Mouse (Mus musculus): Measurements from ENCODE around the gene Shank3. TPM values are rescaled to one million over a fixed set of nuclear protein-coding genes. Genes with fewer than 3 reads are reported as not detected.

Gene Shank3
- polyA plus RNA-seq, 1 experiment from 2014 or later = 3.2 TPM

DNA sequence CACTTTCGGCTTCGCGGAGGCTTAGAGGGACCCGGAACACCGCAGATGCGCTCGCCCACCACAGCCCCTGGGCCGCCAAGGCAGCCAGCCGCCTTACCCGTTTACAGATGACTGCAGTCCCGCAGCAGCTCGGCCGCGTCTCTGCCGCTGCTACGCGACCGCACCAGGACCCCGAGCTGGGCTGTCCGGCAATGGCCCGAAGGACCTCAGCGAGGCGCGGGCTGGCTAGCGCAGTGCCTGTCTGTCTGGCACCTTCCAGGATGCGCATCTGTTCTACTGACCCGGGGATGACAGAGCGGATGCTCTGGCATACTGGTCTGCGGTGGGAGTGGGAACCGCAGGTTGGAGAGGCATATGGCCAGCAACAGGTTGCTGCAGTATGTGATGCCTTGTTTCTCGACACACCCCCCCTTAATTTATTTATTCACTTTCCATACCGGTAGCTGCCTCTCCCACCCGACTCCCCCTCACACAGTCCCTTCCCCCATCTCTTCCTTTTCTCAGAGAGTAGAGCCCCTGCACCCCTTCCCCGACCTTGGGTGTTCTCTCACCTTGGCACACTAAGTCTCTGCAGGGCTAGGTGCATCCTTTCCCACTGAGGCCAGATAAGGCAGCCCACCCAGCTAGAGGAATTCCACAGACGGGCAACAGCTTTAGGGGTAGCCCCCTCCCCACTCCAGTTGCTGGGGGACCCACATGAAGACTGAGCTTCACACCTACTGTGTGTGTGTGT is 92.5 kb downstream of the Shank3 start, which contains the start of gene Rabl2:
Gene Rabl2, minus strand, starts transcription at position 201 of the 733 bp plus-strand sequence.
- peak; percentile 96 for ATAC-seq (ENCODE audit: insufficient number of reproducible peaks, insufficient read depth, low FRiP score, low TSS enrichment, low read depth)
- H3K27me3 ChIP-seq = 0 out of 2 replicates have a peak, but pooled peaks cover 1% of the 10 kb centered on the region
- H3K9me3 ChIP-seq = no peaks in the 10 kb centered on the region
- H3K4me3 ChIP-seq (replicated peaks) = peak within 1 kb of the TSS; percentile 78
- H3K9ac ChIP-seq (replicated peaks) = peak within 1 kb of the TSS; percentile 74
- H3K4me2 ChIP-seq = peak within 1 kb of the TSS; percentile 85
- H3K27ac ChIP-seq = peak within 1 kb of the TSS; percentile 45; the same call in 1 of the 2 replicates
- H3K36me3 ChIP-seq = peaks cover 18% of the 10 kb centered on the region; the same call in 1 of the 2 replicates
- peaks cover 13% of the 10 kb centered on the region for H3K4me1 ChIP-seq (replicated peaks)
- WGBS = under 1% methylated on average over 35 of the region's 35 CpGs

DNA sequence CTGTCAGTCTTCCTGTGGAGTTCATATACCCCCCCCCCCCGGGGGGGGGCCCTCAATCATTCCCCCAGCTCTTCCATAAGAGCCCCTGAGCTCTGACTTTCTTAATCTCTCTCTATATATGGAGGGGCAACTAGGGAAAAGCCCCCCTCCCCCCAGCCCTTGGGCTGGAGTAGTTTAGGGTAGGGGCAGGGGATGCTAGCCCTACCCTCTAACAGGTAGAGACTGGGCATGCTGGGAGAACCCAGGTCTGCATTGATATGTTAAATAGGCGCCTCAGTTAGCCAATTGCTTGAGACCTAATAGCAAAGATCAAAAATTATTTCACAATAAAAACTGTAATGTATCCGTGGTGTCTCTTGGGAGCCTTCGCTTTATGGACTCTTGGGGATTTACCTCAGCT is 93.1 kb downstream of the Shank3 start:
- Histone ChIP-seq H3K27me3 (0 out of 2 replicates have a peak, but pooled peaks cover 5% of the 10 kb centered on the region), H3K4me1 (replicated peaks) (peaks cover 13% of the 10 kb centered on the region), H3K4me2 (peak overlapping the region; percentile 85), H3K4me3 (replicated peaks) (peak overlapping the region; percentile 78), H3K9ac (replicated peaks) (peak overlapping the region; percentile 74; the same call in 1 of the 2 replicates), H3K36me3 (peaks cover 12% of the 10 kb centered on the region; the same call in 1 of the 2 replicates), H3K9me3 (no peaks in the 10 kb centered on the region), H3K27ac (no peak overlapping the region)
- no peak for ATAC-seq (ENCODE audit: insufficient number of reproducible peaks, insufficient read depth, low FRiP score, low TSS enrichment, low read depth)
- 40% methylated on average over 4 of the region's 4 CpGs for WGBS

DNA sequence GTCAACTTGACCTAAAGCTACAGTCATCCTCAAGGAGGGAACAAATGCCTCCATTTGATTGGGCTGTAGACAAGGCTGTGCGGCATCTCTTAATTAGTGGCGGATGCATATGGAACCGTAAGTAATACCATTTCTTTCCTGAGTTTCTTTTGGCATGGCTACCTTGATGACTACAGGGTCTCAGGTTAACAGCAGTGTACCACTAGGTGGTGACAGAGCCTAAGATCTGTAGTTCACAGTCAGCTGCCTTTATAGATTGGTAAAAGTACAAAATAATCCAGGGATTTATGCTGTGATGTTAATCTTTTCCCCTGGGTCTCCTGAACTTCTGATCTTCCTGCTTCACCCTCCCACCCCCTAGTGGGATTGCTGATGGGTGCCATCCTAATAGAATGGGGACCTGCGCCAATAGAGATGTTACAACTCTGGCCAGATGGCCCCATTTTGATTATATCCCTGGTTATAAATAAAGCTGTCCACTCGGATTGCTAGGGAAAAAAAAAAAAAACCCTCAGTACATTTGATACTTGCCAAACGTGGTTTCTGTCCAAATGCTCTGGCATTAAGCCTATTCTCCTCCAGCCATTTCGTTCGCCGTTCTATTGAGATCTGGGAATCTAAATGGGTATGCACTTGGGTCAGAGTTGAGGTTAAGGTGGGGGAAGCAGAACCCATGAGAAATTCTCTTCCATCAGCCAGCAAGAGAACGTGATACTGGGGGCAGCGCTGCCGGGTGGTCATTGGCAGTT is 106.6 kb downstream of the Shank3 start:
- ATAC-seq (ENCODE audit: insufficient number of reproducible peaks, insufficient read depth, low FRiP score, low TSS enrichment, low read depth) = no peak
- WGBS = 83% methylated on average over 12 of the region's 12 CpGs
- no peak overlapping the region for H3K27ac ChIP-seq
- H3K4me2 ChIP-seq = no peak overlapping the region
- no peak overlapping the region for H3K9ac ChIP-seq (replicated peaks)
- no peak overlapping the region for H3K4me3 ChIP-seq (replicated peaks)
- no peaks in the 10 kb centered on the region for H3K36me3 ChIP-seq
- no peaks in the 10 kb centered on the region for H3K4me1 ChIP-seq (replicated peaks)
- H3K27me3 ChIP-seq = no peaks in the 10 kb centered on the region
- no peaks in the 10 kb centered on the region; the same call in 1 of the 2 replicates for H3K9me3 ChIP-seq

DNA sequence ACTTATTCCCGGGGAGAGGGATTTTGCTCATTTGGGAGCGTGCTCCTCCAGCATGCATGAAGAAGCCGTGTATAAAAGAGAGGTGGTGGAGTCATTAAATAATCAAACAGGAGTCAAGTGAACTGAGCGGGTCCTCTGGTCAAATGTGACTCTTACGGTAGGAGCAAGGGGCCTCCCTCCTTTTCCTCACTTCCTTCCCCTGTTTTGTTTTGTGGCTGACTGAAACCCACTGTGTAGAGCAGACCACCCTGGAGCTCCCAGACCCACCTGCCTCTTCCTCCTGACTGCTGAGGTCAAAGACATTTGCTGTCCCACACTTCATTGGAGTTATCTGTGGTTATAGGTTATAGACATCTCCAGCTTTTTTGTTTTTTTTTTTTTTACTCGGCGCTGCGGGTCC is 108.1 kb downstream of the Shank3 start:
- H3K4me3 ChIP-seq (replicated peaks) = no peak overlapping the region
- H3K4me1 ChIP-seq (replicated peaks) = no peaks in the 10 kb centered on the region
- H3K36me3 ChIP-seq = no peaks in the 10 kb centered on the region
- H3K27ac ChIP-seq = no peak overlapping the region
- 90% methylated on average over 8 of the region's 8 CpGs for WGBS
- H3K9me3 ChIP-seq = no peaks in the 10 kb centered on the region; the same call in 1 of the 2 replicates
- ATAC-seq (ENCODE audit: insufficient number of reproducible peaks, insufficient read depth, low FRiP score, low TSS enrichment, low read depth) = no peak
- no peak overlapping the region for H3K9ac ChIP-seq (replicated peaks)
- no peak overlapping the region for H3K4me2 ChIP-seq
- H3K27me3 ChIP-seq = no peaks in the 10 kb centered on the region

DNA sequence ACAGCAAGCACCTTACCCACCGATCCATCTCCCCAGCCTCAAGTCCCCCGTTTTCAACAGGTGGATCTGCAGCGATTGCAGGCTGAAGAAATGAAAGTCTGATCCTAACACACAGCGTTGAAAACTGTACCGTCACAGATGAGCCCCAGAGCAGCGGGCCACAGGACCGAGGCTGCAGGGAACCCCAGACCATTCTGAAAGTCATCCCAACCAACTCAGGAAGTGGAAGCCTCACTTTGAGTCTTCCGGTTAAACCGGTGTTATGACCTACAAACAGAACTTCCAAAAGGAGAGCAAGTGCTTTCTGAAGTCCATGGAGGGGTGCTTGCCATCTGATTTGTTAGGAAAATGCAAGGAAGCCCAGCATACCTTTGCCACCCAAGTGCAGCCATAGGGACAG is 108.5 kb downstream of the Shank3 start:
- H3K27ac ChIP-seq = no peak overlapping the region
- H3K36me3 ChIP-seq = no peaks in the 10 kb centered on the region
- WGBS = 84% methylated on average over 9 of the region's 9 CpGs
- no peak overlapping the region for H3K4me2 ChIP-seq
- H3K9ac ChIP-seq (replicated peaks) = no peak overlapping the region
- no peaks in the 10 kb centered on the region; the same call in 1 of the 2 replicates for H3K9me3 ChIP-seq
- no peaks in the 10 kb centered on the region for H3K4me1 ChIP-seq (replicated peaks)
- H3K27me3 ChIP-seq = no peaks in the 10 kb centered on the region
- no peak overlapping the region for H3K4me3 ChIP-seq (replicated peaks)
- ATAC-seq (ENCODE audit: insufficient number of reproducible peaks, insufficient read depth, low FRiP score, low TSS enrichment, low read depth) = no peak

Other genes starting within 250 kb of the Shank3 start
- gene Sbf1, start 184.3 kb upstream of the Shank3 start, polyA plus RNA-seq (2016; fragmentation: Nextera tagmentation; extraction: Ambion mirVana) = 57.2 and 73.4 TPM in 2 replicates
- gene Adm2, start 176.9 kb upstream of the Shank3 start, polyA plus RNA-seq (2016; fragmentation: Nextera tagmentation; extraction: Ambion mirVana) = 0.16 and 0.17 TPM in 2 replicates
- gene Miox, start 165.2 kb upstream of the Shank3 start, polyA plus RNA-seq (2016; fragmentation: Nextera tagmentation; extraction: Ambion mirVana) = not detected in 2 replicates
- 43.3 and 47.4 TPM in 2 replicates for gene Lmf2, start 144.0 kb upstream of the Shank3 start, polyA plus RNA-seq (2016; fragmentation: Nextera tagmentation; extraction: Ambion mirVana)
- gene Ncaph2, start 143.9 kb upstream of the Shank3 start, polyA plus RNA-seq (2016; fragmentation: Nextera tagmentation; extraction: Ambion mirVana) = 175 and 183 TPM in 2 replicates
- gene Sco2, start 125.8 kb upstream of the Shank3 start, polyA plus RNA-seq (2016; fragmentation: Nextera tagmentation; extraction: Ambion mirVana) = 4.2 and 5.3 TPM in 2 replicates
- gene Tymp, start 122.6 kb upstream of the Shank3 start, polyA plus RNA-seq (2016; fragmentation: Nextera tagmentation; extraction: Ambion mirVana) = 1.5 TPM in 2 replicates
- gene Odf3b, start 120.3 kb upstream of the Shank3 start, polyA plus RNA-seq (2016; fragmentation: Nextera tagmentation; extraction: Ambion mirVana) = 0.33 and 0.48 TPM in 2 replicates
- 0.05 TPM in 1 of 2 replicates, not detected in the other for gene Klhdc7b, start 114.7 kb upstream of the Shank3 start, polyA plus RNA-seq (2016; fragmentation: Nextera tagmentation; extraction: Ambion mirVana)
- not detected in 2 replicates for gene Syce3, start 89.1 kb upstream of the Shank3 start, polyA plus RNA-seq (2016; fragmentation: Nextera tagmentation; extraction: Ambion mirVana)
- 0.25 and 0.74 TPM in 2 replicates for gene Cpt1b, start 73.8 kb upstream of the Shank3 start, polyA plus RNA-seq (2016; fragmentation: Nextera tagmentation; extraction: Ambion mirVana)
- 3.6 and 3.8 TPM in 2 replicates for gene C730034F03Rik, start 70.0 kb upstream of the Shank3 start, polyA plus RNA-seq (2016; fragmentation: Nextera tagmentation; extraction: Ambion mirVana)
- not detected in 2 replicates for gene Gm44502, start 69.9 kb upstream of the Shank3 start, polyA plus RNA-seq (2016; fragmentation: Nextera tagmentation; extraction: Ambion mirVana)
- gene Chkb, start 69.7 kb upstream of the Shank3 start, polyA plus RNA-seq (2016; fragmentation: Nextera tagmentation; extraction: Ambion mirVana) = 59.2 and 61.8 TPM in 2 replicates
- gene Mapk8ip2, start 45.7 kb upstream of the Shank3 start, polyA plus RNA-seq (2016; fragmentation: Nextera tagmentation; extraction: Ambion mirVana) = 2.0 and 2.1 TPM in 2 replicates
- gene Arsa, start 22.2 kb upstream of the Shank3 start, polyA plus RNA-seq (2016; fragmentation: Nextera tagmentation; extraction: Ambion mirVana) = 15.2 and 15.6 TPM in 2 replicates
- 0.28 TPM in 1 of 2 replicates, not detected in the other for gene Acr, start 68.7 kb downstream of the Shank3 start, polyA plus RNA-seq (2016; fragmentation: Nextera tagmentation; extraction: Ambion mirVana)
- gene Rabl2, start 92.3 kb downstream of the Shank3 start, polyA plus RNA-seq (2016; fragmentation: Nextera tagmentation; extraction: Ambion mirVana) = 48.9 and 53.0 TPM in 2 replicates

Measured in limb, embryonic 12.5 days (tissue).